Mouse (Mus musculus): ENCODE measurements around the gene C87436.

C87436 gene

GRCm38 (mm10) chr6:86513296-86513695 is 75.1 kb downstream of the C87436 start:
- peak in 1 of 2 experiments; percentile 9 for DNase-seq

DNA sequence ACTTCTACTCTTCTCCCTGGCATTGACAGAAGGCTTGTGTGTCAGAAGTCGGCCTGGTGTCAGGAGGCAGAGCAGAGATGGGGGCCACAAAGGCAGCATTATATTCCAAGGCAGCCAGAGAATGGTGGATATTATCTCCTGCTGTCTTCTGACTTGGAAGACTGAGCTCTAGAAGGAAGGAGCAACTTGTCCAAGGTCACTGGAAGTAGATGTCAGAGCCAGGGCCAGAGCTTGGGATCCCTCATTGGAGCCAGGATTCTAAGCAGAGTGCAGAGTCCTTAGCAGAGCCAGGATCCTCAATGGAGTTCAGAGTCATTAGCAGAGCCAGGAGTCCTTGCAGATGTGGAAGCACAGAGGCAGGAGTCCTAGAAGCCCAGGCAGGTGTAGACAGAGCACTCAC is 77.8 kb downstream of the C87436 start:
- peak; percentile 71 to 85 for DNase-seq

- DNase-seq: peak; percentile 25 to 53
Measured at GRCm38 (mm10) chr6:86519767-86520345, 81.7 kb downstream of the C87436 start.

GRCm38 (mm10) chr6:86522001-86522911 is 84.1 kb downstream of the C87436 start:
- DNase-seq: no peak
